Mouse (Mus musculus) macrophage (primary cell): ENCODE data around the gene Arhgap1. TPM values are rescaled to one million over a fixed set of nuclear protein-coding genes. Genes with fewer than 3 reads are reported as not detected.

Experiments used
- H3K27ac ChIP-seq: fragments of 350-480 bp; formaldehyde crosslinking; 2 replicates; pipeline ENCODE4 v1.9.0; 2021
- H3K36me3 ChIP-seq: fragments of 350-480 bp; formaldehyde crosslinking; 2 replicates; pipeline ENCODE4 v1.9.0; 2021; ENCODE audit errors: inconsistent target
- H3K4me3 ChIP-seq: fragments of 350-480 bp; formaldehyde crosslinking; 2 replicates; pipeline ENCODE4 v1.9.0; 2021; ENCODE audit errors: inconsistent target
- H3K79me2 ChIP-seq: fragments of 350-480 bp; formaldehyde crosslinking; 2 replicates; pipeline ENCODE4 v1.9.0; 2021; ENCODE audit errors: inconsistent target
- WGBS: methylation state at CpG from one replicate; pipeline ENCODE4 v1.1.7; 2026; ENCODE audit warnings: inconsistent platforms; ENCODE audit not compliant: missing documents; 5-methylcytosine and 5-hydroxymethylcytosine counted together
- polyA plus RNA-seq: library from polyadenylated mRNA; stranded (reverse); fragments of 250-400 nt; gene quantifications from 3 replicates; pipeline ENCODE4 v1.2.4, GENCODE M21; 2018; ENCODE audit warnings: inconsistent platforms

Arhgap1 gene
- polyA plus RNA-seq, 1 experiment from 2014 or later = 86.9 TPM

DNA sequence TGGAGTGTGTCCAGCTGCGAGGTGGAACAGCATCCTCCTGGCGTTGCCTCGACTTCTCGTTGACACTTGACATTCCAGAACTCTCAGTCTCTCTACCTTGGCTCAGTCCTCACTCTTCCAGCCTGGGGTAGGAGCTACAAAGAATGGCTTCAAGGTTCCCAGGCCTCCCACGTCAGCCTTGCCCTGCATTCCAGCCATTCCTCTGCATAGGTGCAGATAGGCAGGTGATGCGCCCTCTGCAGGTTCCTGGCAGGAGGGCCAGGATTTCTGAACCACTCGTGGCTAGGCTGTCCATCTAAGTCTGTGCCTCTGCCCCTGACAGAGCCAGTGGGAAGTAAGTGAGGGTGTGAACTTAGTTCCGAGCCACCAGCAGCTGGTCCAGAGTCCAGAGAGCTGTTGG, 7.1 kb downstream of the Arhgap1 start:
- Histone ChIP-seq H3K79me2 (peaks cover 36% of the 10 kb centered on the region), H3K4me3 (no peak overlapping the region), H3K27ac (no peak overlapping the region), H3K36me3 (peaks cover 72% of the 10 kb centered on the region)
- 98% methylated on average over 6 of the region's 8 CpGs for WGBS

DNA sequence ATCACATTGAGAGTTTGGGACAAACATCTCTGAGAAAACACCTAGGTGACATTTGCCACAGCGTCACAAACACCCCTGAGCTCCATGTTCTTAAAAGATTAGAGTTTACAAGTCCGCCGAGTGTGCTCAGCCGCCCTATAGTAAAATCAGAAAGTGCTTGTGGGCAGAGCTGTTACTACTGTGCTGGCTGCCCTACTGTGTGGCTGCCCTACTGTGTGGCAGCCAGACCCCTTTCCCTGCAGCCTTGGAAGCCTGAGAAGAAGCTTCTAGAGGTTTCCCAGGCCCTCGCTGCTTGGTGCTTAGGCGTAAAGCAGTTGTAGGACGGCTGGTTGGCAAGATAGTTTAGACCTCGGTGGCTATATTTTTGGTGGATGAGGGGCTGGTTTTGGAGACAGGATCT, 10.0 kb downstream of the Arhgap1 start:
- 98% methylated on average over 8 of the region's 8 CpGs for WGBS

DNA sequence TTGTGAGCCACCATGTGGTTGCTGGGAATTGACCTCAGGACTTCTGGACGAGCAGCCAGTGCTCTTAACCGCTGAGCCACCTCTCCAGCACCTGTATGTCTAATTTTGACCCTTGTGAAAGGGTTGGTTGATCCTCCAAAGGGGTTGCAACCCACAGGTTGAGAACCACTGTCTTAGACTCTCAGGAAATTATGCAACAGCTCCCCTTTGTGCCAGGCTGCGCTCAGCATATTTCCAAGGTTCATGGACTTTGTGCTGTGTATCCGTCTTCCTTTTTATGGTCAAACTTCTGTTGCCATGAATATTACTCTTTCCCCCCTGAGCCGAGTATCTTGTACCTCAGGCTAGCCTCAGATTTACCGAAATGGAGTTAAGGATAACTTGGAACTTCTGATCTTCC, 11.3 kb downstream of the Arhgap1 start:
- Histone ChIP-seq H3K27ac (no peak overlapping the region), H3K79me2 (no peaks in the 10 kb centered on the region), H3K36me3 (peaks cover 70% of the 10 kb centered on the region), H3K4me3 (no peak overlapping the region)
- WGBS = 71% methylated on average over 6 of the region's 6 CpGs

More for the DNA sequence above, 10.0 kb downstream of the Arhgap1 start:
- Histone ChIP-seq H3K4me3 (no peak overlapping the region), H3K27ac (no peak overlapping the region), H3K36me3 (peaks cover 72% of the 10 kb centered on the region), H3K79me2 (peaks cover 7% of the 10 kb centered on the region; the same call in 1 of the 2 replicates)

- H3K79me2 ChIP-seq = no peaks in the 10 kb centered on the region
- H3K27ac ChIP-seq = no peak overlapping the region
- H3K4me3 ChIP-seq = no peak overlapping the region
- H3K36me3 ChIP-seq = peaks cover 70% of the 10 kb centered on the region
Observed at GRCm38 (mm10) chr2:91664780-91665179, 15.1 kb downstream of the Arhgap1 start.

- Histone ChIP-seq H3K27ac (no peak overlapping the region), H3K4me3 (no peak overlapping the region), H3K36me3 (peaks cover 80% of the 10 kb centered on the region), H3K79me2 (no peaks in the 10 kb centered on the region)
- 97% methylated on average over 6 of the region's 6 CpGs for WGBS
Observed at GRCm38 (mm10) chr2:91666386-91666910, 16.8 kb downstream of the Arhgap1 start.

DNA sequence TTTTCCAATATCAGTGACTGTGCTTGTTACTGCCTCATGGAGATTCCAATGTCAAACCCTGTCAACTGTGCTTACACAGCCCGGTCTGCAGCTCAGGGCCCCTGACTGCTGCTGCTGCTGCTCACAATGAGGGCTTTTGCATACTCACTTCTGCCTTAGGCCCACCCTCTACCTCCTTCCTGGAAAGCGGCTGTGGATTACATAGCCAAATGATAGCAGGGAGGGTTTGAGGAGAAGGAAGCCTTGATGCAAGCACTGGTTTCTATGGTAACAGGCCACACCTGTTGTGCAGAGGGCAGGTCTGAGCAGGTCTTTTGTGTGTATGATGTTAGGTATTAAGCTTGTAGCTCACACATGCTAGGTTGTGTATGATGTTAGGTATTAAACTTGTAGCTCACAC, 18.1 kb downstream of the Arhgap1 start:
- Histone ChIP-seq H3K4me3 (no peak overlapping the region), H3K79me2 (no peaks in the 10 kb centered on the region), H3K27ac (no peak overlapping the region), H3K36me3 (peaks cover 78% of the 10 kb centered on the region)
- 88% methylated on average over 2 of the region's 2 CpGs for WGBS

DNA sequence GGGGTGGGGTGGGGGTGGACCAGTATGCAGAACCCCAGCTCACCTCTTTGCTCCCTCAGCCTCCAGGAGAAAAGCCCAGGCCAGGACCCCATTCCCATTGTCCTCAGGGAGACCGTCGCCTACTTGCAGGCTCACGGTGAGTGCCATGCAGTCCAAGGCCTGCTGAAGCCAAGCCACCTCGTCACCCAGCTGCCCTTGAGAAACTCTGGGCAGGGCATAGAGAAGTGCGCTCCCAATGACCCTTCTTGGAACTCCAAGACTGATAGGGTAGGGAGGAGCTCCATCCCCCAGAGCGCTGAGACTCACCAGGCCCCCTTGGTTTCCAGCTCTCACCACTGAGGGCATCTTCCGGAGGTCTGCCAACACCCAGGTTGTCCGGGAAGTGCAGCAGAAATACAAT, 19.7 kb downstream of the Arhgap1 start:
- no peak overlapping the region for H3K4me3 ChIP-seq
- no peak overlapping the region for H3K27ac ChIP-seq
- no peaks in the 10 kb centered on the region for H3K79me2 ChIP-seq
- 93% methylated on average over 8 of the region's 8 CpGs for WGBS
- peaks cover 66% of the 10 kb centered on the region for H3K36me3 ChIP-seq

DNA sequence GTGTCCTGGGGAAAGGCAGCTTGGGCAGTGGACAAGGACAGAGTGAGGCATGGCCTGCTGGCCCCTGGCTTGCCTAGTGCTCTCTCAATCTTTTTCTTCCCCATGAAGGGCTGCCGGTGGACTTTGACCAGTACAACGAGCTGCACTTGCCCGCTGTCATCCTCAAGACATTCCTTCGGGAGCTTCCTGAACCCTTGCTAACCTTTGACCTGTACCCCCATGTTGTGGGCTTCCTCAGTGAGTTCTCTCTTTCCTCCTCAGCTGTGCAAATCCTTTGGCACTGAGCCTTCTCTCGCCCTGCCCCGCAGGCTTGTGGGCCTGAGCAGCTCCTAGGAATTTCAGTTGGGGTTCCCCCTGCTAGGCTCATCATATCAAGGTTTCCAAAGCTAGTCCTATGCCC, 20.4 kb downstream of the Arhgap1 start:
- Histone ChIP-seq H3K27ac (no peak overlapping the region), H3K36me3 (peaks cover 67% of the 10 kb centered on the region), H3K4me3 (no peak overlapping the region), H3K79me2 (no peaks in the 10 kb centered on the region)
- WGBS = 96% methylated on average over 6 of the region's 6 CpGs

- H3K27ac ChIP-seq = no peak overlapping the region
- no peaks in the 10 kb centered on the region for H3K79me2 ChIP-seq
- 94% methylated on average over 2 of the region's 2 CpGs for WGBS
- no peak overlapping the region for H3K4me3 ChIP-seq
- peaks cover 72% of the 10 kb centered on the region for H3K36me3 ChIP-seq
Observed at GRCm38 (mm10) chr2:91673587-91673986, 23.9 kb downstream of the Arhgap1 start.

- no peaks in the 10 kb centered on the region for H3K79me2 ChIP-seq
- no peak overlapping the region for H3K4me3 ChIP-seq
- H3K27ac ChIP-seq = no peak overlapping the region
- 92% methylated on average over 5 of the region's 5 CpGs for WGBS
- peaks cover 72% of the 10 kb centered on the region for H3K36me3 ChIP-seq
Observed at GRCm38 (mm10) chr2:91674895-91675294, 25.2 kb downstream of the Arhgap1 start.

GRCm38 (mm10) chr2:91676420-91676819, 26.8 kb downstream of the Arhgap1 start:
- 71% methylated on average over 2 of the region's 2 CpGs for WGBS
- Histone ChIP-seq H3K36me3 (peaks cover 72% of the 10 kb centered on the region), H3K27ac (no peak overlapping the region), H3K4me3 (no peak overlapping the region), H3K79me2 (no peaks in the 10 kb centered on the region)

GRCm38 (mm10) chr2:91676961-91677360, 27.3 kb downstream of the Arhgap1 start:
- H3K36me3 ChIP-seq = peaks cover 78% of the 10 kb centered on the region

GRCm38 (mm10) chr2:91682850-91683249, 33.2 kb downstream of the Arhgap1 start:
- Histone ChIP-seq H3K27ac (no peak overlapping the region), H3K36me3 (peaks cover 71% of the 10 kb centered on the region)
- 81% methylated on average over 4 of the region's 4 CpGs for WGBS

More at GRCm38 (mm10) chr2:91676961-91677360, 27.3 kb downstream of the Arhgap1 start:
- Histone ChIP-seq H3K79me2 (no peaks in the 10 kb centered on the region), H3K4me3 (no peak overlapping the region), H3K27ac (no peak overlapping the region)

DNA sequence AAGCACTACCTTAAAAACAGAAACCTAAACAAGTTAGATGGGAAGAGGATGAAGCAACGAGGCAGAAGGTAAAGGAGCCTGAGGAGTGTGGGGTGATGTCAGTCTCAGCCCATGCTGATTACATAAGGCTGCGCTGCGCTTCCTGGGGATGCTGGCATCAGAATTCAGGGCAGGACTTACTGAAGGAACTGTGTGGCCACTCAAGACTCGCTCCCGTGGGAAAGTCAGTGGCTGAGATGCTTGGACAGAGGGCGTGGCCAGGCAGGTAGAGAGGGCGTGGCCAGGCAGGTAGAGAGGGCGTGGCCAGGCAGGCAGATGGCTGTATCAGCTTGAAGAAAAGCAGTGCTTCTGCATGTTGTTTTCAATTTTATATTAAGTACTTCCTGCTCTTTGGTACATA, 34.3 kb downstream of the Arhgap1 start:
- H3K36me3 ChIP-seq = peaks cover 70% of the 10 kb centered on the region
- H3K4me3 ChIP-seq = no peak overlapping the region
- no peaks in the 10 kb centered on the region for H3K79me2 ChIP-seq
- 86% methylated on average over 8 of the region's 8 CpGs for WGBS
- no peak overlapping the region for H3K27ac ChIP-seq

More at GRCm38 (mm10) chr2:91682850-91683249, 33.2 kb downstream of the Arhgap1 start:
- no peak overlapping the region for H3K4me3 ChIP-seq
- no peaks in the 10 kb centered on the region for H3K79me2 ChIP-seq

- peaks cover 55% of the 10 kb centered on the region for H3K36me3 ChIP-seq
- H3K4me3 ChIP-seq = no peak overlapping the region
- H3K79me2 ChIP-seq = no peaks in the 10 kb centered on the region
- no peak overlapping the region for H3K27ac ChIP-seq
- WGBS = 96% methylated on average over 7 of the region's 7 CpGs
Observed at GRCm38 (mm10) chr2:91689452-91689851, 39.8 kb downstream of the Arhgap1 start.
